Mouse (Mus musculus) heart, embryonic 16.5 days (tissue): Measurements from ENCODE around the gene Gm3448. TPM values are rescaled to one million over a fixed set of nuclear protein-coding genes. Genes with fewer than 3 reads are reported as not detected.
"Not testable (repeated sequence)": the region's sequence is repeated elsewhere in the genome, so short reads cannot be mapped to it uniquely, and the experiment has no call there.

ENCODE experiments used
- ATAC-seq: fragments of 200-750 bp; cut with Nextera tagmentation; replicated peaks from 2 replicates; pipeline ENCODE4 v1.8.0; 2017; ENCODE audit warnings: moderate number of reproducible peaks; ENCODE audit not compliant: insufficient read depth, low FRiP score; ENCODE audit errors: extremely low read depth
- H3K27ac ChIP-seq: fragments of 300-500 bp; sonication (generic); 2 replicates; pipeline ENCODE4 v1.5.1; 2014; ENCODE audit warnings: mild to moderate bottlenecking, low read length, control low read depth, moderate library complexity
- H3K27me3 ChIP-seq: fragments of 300-500 bp; sonication (generic); 2 replicates; pipeline ENCODE4 v1.6.1; 2014; ENCODE audit warnings: low read length, mixed read lengths; ENCODE audit not compliant: control insufficient read depth, insufficient read depth
- H3K36me3 ChIP-seq: fragments of 300-500 bp; sonication (generic); 2 replicates; pipeline ENCODE4 v1.6.1; 2014; ENCODE audit not compliant: control insufficient read depth, insufficient read depth
- H3K4me1 ChIP-seq: fragments of 300-500 bp; sonication (generic); 2 replicates; pipeline ENCODE4 v1.6.1; 2014; ENCODE audit warnings: low read length, mixed read lengths; ENCODE audit not compliant: control insufficient read depth, insufficient read depth
- H3K4me2 ChIP-seq: fragments of 300-500 bp; sonication (generic); 2 replicates; pipeline ENCODE4 v1.6.1; 2014; ENCODE audit warnings: low read depth, mild to moderate bottlenecking, control low read depth, low read length
- H3K4me3 ChIP-seq: fragments of 300-500 bp; sonication (generic); 2 replicates; pipeline ENCODE4 v1.5.1; 2014; ENCODE audit warnings: mild to moderate bottlenecking, control low read depth, low read length
- H3K9ac ChIP-seq: fragments of 300-500 bp; sonication (generic); 2 replicates; pipeline ENCODE4 v1.6.1; 2014; ENCODE audit warnings: low read length, control low read depth
- H3K9me3 ChIP-seq: fragments of 300-500 bp; sonication (generic); replicated peaks from 2 replicates; pipeline ENCODE4 v1.6.1; 2016; ENCODE audit warnings: low read length; ENCODE audit not compliant: control insufficient read depth
- WGBS: fragments of 180-500 bp; shearing (Covaris S2); extraction: QIAGEN DNeasy Blood & Tissue Kit; methylation state at CpG from one replicate; pipeline ENCODE4 v1.1.7; 2014; 5-methylcytosine and 5-hydroxymethylcytosine counted together
- polyA plus RNA-seq: library from polyadenylated mRNA; unstranded; fragments of >200 nt; fragmentation: Nextera tagmentation; extraction: Ambion mirVana; gene quantifications from 2 replicates; pipeline ENCODE4 v1.2.1, GENCODE M21; 2015

The Gm3448 gene
- polyA plus RNA-seq, 1 experiment from 2014 or later, result 2.0 TPM

DNA sequence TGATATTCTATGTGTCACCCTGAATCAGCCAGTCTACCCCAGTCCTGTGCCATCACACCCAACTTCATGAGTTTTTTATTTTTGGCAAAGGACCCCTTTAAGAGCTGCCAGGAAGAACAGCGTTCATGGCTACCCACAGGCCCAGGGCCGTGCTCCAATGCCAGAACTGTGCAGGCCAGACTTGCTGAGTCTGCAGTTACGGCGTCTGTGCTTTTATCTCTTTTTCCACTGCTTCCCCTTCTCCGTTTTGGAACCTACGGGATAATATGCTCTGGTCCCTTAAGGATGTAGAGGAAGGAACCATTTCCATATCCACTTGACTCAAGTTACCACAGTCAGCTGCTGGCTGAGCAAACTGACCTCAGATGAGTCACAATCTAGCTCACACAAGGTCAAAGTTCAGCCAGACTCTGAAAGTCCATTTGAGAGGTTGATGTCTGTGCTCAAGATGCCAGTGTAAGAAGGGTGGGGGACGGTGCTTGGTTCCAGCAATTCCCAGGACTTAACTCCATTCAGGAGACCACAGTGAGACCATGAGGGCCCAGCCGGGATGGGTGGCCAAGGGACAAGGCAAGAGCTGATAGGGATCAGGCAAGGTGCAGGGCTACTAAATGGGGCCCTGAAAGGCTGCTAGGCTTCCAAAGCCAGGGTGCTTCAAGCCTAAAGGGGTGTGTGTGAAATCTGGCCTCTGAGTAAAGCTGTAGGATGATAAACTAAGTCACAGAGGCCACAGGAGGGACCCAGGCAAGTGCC lies 26.9 kb upstream of the Gm3448 start:
- no peak overlapping the region for H3K9ac ChIP-seq
- 46% methylated on average over 8 of the region's 8 CpGs for WGBS
- ATAC-seq, result no peak
- H3K27me3 ChIP-seq, result peaks cover 16% of the 10 kb centered on the region
- no peaks in the 10 kb centered on the region for H3K36me3 ChIP-seq
- peaks cover 11% of the 10 kb centered on the region; the same call in 1 of the 2 replicates for H3K4me1 ChIP-seq
- H3K9me3 ChIP-seq, result no peaks in the 10 kb centered on the region
- no peak overlapping the region for H3K4me3 ChIP-seq
- H3K27ac ChIP-seq, result no peak overlapping the region
- no peak overlapping the region for H3K4me2 ChIP-seq

DNA sequence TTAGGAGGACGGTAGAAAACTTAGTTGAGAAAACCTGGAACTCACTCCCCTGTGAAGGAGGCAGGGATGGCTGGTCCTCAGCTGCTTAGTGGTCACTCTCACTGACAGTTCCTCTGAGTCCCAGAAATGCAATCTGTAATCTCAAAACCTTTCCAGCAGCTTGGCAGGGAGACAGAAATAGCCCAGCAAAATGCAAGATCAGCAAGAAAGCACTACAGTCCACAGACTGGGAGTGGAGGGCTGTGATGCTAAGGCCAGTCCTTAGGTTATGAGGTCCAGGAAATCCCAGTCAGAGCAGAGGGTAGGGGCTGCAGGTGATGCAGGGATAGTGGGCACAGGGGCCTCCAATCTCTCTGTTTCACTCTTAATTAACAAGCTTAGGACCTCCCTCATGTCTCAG lies 25.6 kb upstream of the Gm3448 start:
- peaks cover 21% of the 10 kb centered on the region for H3K27me3 ChIP-seq
- ATAC-seq, result no peak
- H3K4me1 ChIP-seq, result peaks cover 11% of the 10 kb centered on the region; the same call in 1 of the 2 replicates
- H3K36me3 ChIP-seq, result peaks cover 3% of the 10 kb centered on the region
- no peak overlapping the region for H3K4me2 ChIP-seq
- 43% methylated on average over 1 of the region's 1 CpGs for WGBS
- no peak overlapping the region for H3K27ac ChIP-seq
- no peak overlapping the region for H3K9ac ChIP-seq
- H3K4me3 ChIP-seq, result no peak overlapping the region
- no peaks in the 10 kb centered on the region for H3K9me3 ChIP-seq

DNA sequence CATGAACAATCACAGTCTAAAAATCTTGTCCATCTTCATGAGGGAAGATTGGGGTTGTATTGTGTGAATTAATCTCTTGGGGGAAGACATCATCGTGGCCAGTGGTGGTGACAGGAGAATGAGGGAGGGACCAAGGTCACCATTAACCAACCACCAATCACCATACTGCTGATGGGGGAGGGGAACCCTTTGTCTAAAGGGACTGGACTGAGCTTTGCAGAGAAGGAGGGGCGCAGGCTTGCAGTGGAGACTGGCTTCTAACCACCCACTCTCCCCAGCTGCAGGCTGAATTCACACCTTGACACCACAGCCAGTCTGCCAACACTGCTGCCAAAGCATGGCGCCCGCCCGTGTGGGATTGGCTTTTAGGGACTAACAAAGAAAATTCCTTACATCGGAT lies 24.7 kb upstream of the Gm3448 start:
- Histone ChIP-seq H3K4me3 (no peak overlapping the region), H3K27me3 (peaks cover 26% of the 10 kb centered on the region), H3K9me3 (no peaks in the 10 kb centered on the region), H3K36me3 (peaks cover 10% of the 10 kb centered on the region), H3K4me1 (peaks cover 11% of the 10 kb centered on the region; the same call in 1 of the 2 replicates), H3K27ac (no peak overlapping the region), H3K4me2 (peak overlapping the region; percentile 37), H3K9ac (no peak overlapping the region)
- 45% methylated on average over 6 of the region's 6 CpGs for WGBS
- no peak for ATAC-seq

DNA sequence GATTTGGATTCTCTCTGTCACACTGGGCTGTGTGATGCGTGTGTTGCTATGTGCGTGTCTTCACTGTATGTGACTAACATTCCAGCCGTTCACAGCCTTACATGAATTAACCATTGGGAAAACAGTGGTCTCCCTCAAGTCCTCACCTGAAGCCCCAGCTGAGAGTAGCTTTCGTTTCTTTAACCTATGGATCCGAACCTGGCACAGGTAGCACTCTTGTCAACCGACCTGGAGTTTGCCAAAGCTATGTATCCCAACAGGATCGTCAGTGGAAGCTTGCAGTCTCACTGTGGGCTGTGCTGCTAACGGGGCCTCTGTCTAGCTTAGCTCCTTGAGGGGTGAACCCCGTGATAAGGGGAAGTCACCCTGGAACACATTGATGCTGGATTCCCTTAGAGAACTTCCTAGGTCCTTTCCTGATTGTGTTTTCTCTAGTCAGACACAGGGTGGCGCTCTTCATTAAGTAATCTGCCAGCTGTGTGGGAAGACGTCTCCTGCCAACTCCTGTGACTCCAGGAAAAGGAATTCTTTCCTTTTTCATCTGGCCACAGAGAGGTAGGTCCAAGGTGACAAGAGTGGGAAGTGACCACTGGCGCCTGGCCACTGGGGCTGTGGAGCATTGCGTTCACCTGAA lies 24.2 kb upstream of the Gm3448 start:
- no peak overlapping the region for H3K9ac ChIP-seq
- peaks cover 10% of the 10 kb centered on the region for H3K36me3 ChIP-seq
- H3K27ac ChIP-seq, result no peak overlapping the region
- no peaks in the 10 kb centered on the region for H3K9me3 ChIP-seq
- H3K27me3 ChIP-seq, result peaks cover 26% of the 10 kb centered on the region
- H3K4me1 ChIP-seq, result peaks cover 11% of the 10 kb centered on the region; the same call in 1 of the 2 replicates
- 40% methylated on average over 13 of the region's 13 CpGs for WGBS
- H3K4me2 ChIP-seq, result peak overlapping the region; percentile 37
- H3K4me3 ChIP-seq, result no peak overlapping the region
- ATAC-seq, result peak; percentile 33; the same call in 1 of the 2 replicates

DNA sequence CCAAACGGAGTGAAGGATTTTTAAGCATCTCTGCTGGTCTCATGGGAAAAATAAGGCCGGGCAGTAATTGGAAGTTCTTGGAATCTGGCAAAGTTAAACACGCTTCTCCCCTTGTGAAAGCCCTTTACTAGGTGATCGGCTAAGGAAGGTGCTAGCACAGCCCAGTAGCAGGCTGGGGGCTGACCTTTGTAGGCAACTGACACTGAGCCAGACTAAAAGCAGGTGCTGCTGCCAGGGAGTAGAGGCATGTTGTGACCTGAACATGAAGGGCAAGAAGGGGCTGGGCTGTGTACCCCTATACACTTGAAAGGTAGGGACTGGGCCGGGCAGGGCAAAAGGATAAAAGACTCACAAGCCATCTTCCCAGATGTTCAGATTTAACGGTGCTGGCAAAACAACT lies 19.0 kb upstream of the Gm3448 start:
- H3K36me3 ChIP-seq, result peaks cover 10% of the 10 kb centered on the region
- 87% methylated on average over 6 of the region's 6 CpGs for WGBS
- H3K9me3 ChIP-seq, result no peaks in the 10 kb centered on the region
- peaks cover 19% of the 10 kb centered on the region for H3K4me1 ChIP-seq
- H3K27me3 ChIP-seq, result peaks cover 27% of the 10 kb centered on the region
- no peak for ATAC-seq
- no peak overlapping the region for H3K9ac ChIP-seq
- no peak overlapping the region for H3K4me3 ChIP-seq
- H3K27ac ChIP-seq, result no peak overlapping the region
- no peak overlapping the region for H3K4me2 ChIP-seq

DNA sequence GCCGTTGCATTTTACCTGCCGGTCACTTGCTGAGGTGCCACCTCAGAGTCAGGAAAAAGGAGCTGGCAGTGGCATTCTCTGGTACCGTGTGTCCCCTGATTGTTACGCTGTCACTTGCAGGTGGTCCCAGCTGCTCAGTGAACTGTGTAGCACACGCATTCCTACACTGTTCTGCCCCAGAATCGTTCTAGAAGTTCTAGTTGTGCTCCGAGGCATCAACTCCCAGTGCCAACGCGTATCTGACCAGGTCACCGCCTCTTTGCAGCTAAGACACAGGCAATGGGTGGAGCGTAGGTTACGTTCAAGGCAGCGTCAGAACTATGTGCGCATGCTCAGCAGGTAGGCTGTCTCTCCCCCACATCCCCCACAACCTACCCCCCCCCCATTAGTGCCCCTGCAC lies 18.3 kb upstream of the Gm3448 start:
- H3K9me3 ChIP-seq, result no peaks in the 10 kb centered on the region
- no peak for ATAC-seq
- WGBS, result 94% methylated on average over 14 of the region's 14 CpGs
- H3K4me2 ChIP-seq, result no peak overlapping the region
- peaks cover 10% of the 10 kb centered on the region for H3K36me3 ChIP-seq
- peaks cover 21% of the 10 kb centered on the region for H3K27me3 ChIP-seq
- no peak overlapping the region for H3K9ac ChIP-seq
- no peak overlapping the region for H3K27ac ChIP-seq
- H3K4me1 ChIP-seq, result peaks cover 19% of the 10 kb centered on the region
- no peak overlapping the region for H3K4me3 ChIP-seq

DNA sequence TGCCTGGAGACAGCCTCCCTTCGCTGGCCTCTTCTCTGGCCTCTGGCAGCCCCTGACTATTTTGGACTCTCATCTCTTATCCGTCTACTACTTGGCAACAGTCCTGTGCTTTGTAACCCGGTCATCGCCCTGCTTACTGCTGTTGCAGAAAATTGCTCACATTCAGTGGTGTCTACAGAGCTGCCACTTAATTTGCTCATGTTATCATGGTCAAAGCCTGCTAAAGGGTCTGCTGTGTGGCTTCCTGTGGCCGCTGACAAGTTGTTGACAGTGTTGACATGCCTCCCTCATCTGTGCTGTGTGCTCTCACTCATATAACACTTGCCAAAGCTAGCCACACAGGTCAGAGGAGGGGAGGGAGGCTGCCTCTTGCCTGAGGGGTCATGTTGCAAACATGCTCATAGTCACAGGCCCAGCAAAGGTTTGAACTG lies 16.8 kb upstream of the Gm3448 start:
- 29% methylated on average over 5 of the region's 5 CpGs for WGBS
- Histone ChIP-seq H3K27ac (peak overlapping the region; percentile 63), H3K4me2 (no peak overlapping the region), H3K27me3 (peaks cover 13% of the 10 kb centered on the region), H3K4me1 (peaks cover 19% of the 10 kb centered on the region), H3K9ac (no peak overlapping the region), H3K9me3 (no peaks in the 10 kb centered on the region), H3K36me3 (peaks cover 10% of the 10 kb centered on the region), H3K4me3 (no peak overlapping the region)
- peak; percentile 93 for ATAC-seq

DNA sequence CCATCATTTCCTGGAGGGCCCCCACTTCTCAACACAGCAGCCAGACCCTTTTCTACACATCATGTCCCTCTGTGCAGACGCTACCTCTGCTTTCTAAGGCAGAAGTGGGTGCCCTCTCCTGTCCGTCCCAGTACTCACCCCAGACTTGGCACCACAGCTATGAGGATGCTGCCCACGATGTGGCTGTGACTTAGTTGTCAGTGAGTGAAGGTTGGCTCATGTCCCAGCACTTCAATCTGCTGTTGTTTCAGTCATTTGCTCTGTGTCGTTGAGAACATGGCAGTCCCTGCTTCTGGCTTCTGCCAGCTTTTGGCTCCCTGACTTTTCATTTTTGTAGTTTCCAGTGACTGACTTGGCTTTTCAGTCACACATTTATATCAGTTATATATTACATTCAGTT lies 14.6 kb upstream of the Gm3448 start:
- no peaks in the 10 kb centered on the region for H3K9me3 ChIP-seq
- 44% methylated on average over 4 of the region's 4 CpGs for WGBS
- H3K27me3 ChIP-seq, result 0 out of 2 replicates have a peak, but pooled peaks cover 2% of the 10 kb centered on the region
- peaks cover 19% of the 10 kb centered on the region for H3K4me1 ChIP-seq
- no peak overlapping the region for H3K27ac ChIP-seq
- H3K4me2 ChIP-seq, result no peak overlapping the region
- no peak overlapping the region for H3K9ac ChIP-seq
- H3K4me3 ChIP-seq, result no peak overlapping the region
- H3K36me3 ChIP-seq, result no peaks in the 10 kb centered on the region
- ATAC-seq, result no peak

DNA sequence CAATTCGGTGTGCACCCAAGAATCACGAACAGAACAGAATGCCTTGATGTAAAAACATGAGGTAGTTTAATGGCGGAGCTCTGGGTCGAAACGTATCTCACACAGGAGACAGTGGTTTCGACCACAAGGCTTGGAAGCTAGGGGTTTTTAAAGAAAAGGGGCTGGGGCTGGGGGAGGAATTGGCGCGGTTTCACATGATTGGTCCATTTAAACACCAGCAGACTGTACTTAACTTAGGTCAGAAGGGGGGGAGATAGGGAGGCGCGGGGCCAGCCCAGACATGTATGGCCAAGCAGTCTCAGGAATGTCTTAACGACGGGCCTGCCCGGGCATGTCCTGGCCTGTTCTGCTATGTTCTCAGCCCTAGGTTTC lies 12.5 kb upstream of the Gm3448 start:
- WGBS, result 94% methylated on average over 12 of the region's 13 CpGs
- peaks cover 14% of the 10 kb centered on the region for H3K4me1 ChIP-seq
- not testable (repeated sequence) for H3K27ac ChIP-seq, ATAC-seq, H3K4me2 ChIP-seq, H3K9ac ChIP-seq, H3K4me3 ChIP-seq, H3K27me3 ChIP-seq, H3K36me3 ChIP-seq, H3K9me3 ChIP-seq
